Mouse (Mus musculus) stomach, postnatal 0 days (tissue): ENCODE data around the gene Serpina3i.

Experiments
- CTCF ChIP-seq: IDR thresholded peaks from 2 replicates; pipeline ENCODE4 v1.5.1; 2016; ENCODE audit warnings: antibody characterized with exemption, low read depth, mild to moderate bottlenecking, moderate library complexity
- EP300 ChIP-seq: optimal IDR thresholded peaks from 2 replicates; pipeline ENCODE3; 2016; ENCODE audit warnings: antibody characterized with exemption

DNA sequence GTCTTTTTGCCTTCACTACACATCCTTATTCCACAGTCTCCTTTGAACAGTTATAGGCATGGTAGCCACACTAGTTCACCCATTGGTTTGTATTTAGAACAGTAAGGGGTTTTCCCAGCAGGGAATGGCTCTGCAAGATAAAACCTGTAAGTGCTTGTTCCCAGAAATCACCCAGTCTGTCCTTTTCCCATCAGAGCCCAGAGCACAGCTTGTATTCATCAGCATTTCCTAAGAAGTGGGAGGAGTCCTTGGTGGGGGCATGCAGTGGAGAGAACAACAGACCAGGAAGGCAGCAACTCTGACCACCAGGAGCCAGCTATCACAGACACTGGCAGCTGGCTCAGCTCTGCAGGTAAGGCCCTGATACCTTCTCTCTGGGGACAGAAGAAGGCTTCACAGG lies at the start of gene Serpina3i:
- TF ChIP-seq CTCF: no peak
- no peak for TF ChIP-seq EP300
